Mouse (Mus musculus) large intestine, adult 2 months (tissue): ENCODE measurements around the gene Anks6. TPM values are rescaled to one million over a fixed set of nuclear protein-coding genes. Genes with fewer than 3 reads are reported as not detected.

Experiments
- DNase-seq: peaks from one replicate; pipeline ENCODE4 v3.0.0-alpha.2; 2012; ENCODE audit warnings: low read depth, low spot score
- WGBS: fragments of 180-500 bp; shearing (Covaris S2); methylation state at CpG from one replicate; pipeline ENCODE4 v1.1.7; 2018; 5-methylcytosine and 5-hydroxymethylcytosine counted together
- polyA plus RNA-seq: library from polyadenylated mRNA; depleted of rRNA; stranded (reverse); fragments of >200 nt; gene quantifications from 2 replicates; pipeline ENCODE4 v1.2.3, GENCODE M21; 2012

Anks6 gene
- polyA plus RNA-seq, 1 experiment, result 2.3 TPM

DNA sequence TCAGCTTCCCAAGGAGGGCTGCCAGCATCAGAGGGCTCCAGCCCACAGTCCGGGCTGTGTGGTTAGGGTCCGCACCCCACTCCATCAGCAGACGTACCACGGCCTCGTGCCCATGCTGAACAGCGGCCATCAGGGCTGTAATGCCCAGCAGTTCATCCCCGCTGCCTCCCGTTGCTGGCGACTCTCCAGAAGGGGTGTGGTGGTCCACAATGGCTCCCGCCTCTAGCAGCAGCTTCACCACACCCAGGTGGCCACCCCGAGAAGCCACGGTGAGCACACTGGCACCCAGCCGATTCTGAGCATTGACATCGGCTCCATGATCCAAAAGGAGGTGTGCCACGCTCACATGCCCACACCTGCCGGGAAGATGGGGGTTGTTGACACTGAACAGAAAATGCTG is 8.0 kb downstream of the Anks6 start:
- DNase-seq, result no peak
- 90% methylated on average over 16 of the region's 16 CpGs for whole genome bisulfite sequencing

DNA sequence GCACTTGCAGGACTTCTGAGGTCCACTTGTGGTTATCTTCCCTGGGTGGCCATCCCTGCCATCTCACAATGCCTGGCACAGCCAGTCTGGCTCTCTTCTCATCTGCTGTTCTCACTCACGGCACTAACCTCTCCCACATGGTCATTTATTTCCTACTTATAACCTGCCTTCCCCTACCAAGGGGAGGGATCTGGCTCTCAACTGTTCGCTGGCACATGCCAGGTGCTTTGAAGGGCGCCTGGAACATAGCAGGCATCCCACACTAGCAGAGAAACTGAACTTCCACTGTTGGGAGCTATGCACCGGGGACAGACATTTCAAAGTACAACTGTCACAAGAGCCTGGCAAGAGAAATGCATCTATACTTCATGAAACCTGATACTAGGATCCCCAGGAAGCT is 9.5 kb downstream of the Anks6 start:
- WGBS, result 78% methylated on average over 4 of the region's 4 CpGs
- no peak for DNase-seq

- no peak for DNase-seq
- WGBS, result 74% methylated on average over 6 of the region's 6 CpGs
Measured at GRCm38 (mm10) chr4:47046974-47047373, 10.3 kb downstream of the Anks6 start.

- no peak for DNase-seq
- WGBS, result 86% methylated on average over 9 of the region's 9 CpGs
Measured at GRCm38 (mm10) chr4:47043866-47044265, 13.4 kb downstream of the Anks6 start.

GRCm38 (mm10) chr4:47039586-47039985 is 17.6 kb downstream of the Anks6 start:
- no peak for DNase-seq
- 82% methylated on average over 10 of the region's 10 CpGs for WGBS

- WGBS, result 16% methylated on average over 5 of the region's 5 CpGs
Measured at GRCm38 (mm10) chr4:47037321-47037657, 19.9 kb downstream of the Anks6 start.

GRCm38 (mm10) chr4:47036486-47037320 is 20.5 kb downstream of the Anks6 start:
- 76% methylated on average over 13 of the region's 13 CpGs for WGBS

More at GRCm38 (mm10) chr4:47037321-47037657, 19.9 kb downstream of the Anks6 start:
- DNase-seq, result no peak

GRCm38 (mm10) chr4:47035536-47035935 is 21.7 kb downstream of the Anks6 start:
- DNase-seq, result no peak
- 91% methylated on average over 14 of the region's 14 CpGs for WGBS

More at GRCm38 (mm10) chr4:47036486-47037320, 20.5 kb downstream of the Anks6 start:
- no peak for DNase-seq

GRCm38 (mm10) chr4:47032171-47032570 is 25.1 kb downstream of the Anks6 start:
- no peak for DNase-seq
- WGBS, result 80% methylated on average over 8 of the region's 8 CpGs

GRCm38 (mm10) chr4:47028791-47029190 is 28.4 kb downstream of the Anks6 start:
- DNase-seq, result no peak
- 80% methylated on average over 5 of the region's 5 CpGs for WGBS

DNA sequence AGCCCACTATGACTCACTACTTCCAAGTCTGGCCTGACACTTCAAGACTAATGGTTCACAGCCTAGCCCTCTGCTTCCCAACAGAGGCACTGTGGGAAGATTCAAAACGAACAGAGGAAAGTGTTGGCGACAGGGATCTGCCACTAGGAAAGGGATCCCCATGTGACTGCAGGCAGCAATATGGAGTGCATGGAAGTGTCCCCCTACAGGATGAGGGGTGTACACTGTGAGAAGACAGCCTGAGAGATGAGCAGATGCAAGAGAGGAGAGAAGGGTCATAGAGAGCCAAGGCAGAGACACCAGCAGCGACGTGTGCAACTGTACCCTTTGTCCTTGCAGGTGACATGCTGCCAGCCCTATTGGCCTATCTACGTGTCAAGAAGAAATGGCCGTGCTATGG is 33.3 kb downstream of the Anks6 start:
- DNase-seq, result no peak
- WGBS, result 87% methylated on average over 6 of the region's 6 CpGs

GRCm38 (mm10) chr4:47022804-47023603 is 34.2 kb downstream of the Anks6 start:
- WGBS, result 80% methylated on average over 10 of the region's 10 CpGs
- no peak for DNase-seq

- 15% methylated on average over 5 of the region's 5 CpGs for WGBS
- no peak for DNase-seq
Measured at GRCm38 (mm10) chr4:47020563-47020962, 36.7 kb downstream of the Anks6 start.

DNA sequence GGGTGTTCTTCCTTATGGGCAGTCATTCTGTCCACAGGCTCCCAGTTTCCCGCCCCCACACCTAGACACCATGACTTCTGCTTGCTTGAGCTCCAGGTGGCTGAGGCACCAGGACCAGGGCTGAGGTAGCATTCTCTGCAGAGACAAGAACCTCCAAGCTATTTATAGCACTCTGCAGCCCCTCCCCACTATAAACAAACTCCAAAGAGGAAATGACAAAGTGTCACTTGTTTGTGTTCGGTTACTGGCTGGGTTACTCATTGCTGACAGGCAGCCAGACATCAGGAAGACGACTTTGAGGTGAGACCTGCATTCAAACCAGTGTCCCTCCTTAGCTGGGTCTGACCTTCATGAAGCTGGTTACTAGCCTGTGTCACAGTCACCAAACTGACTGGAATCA is 42.1 kb downstream of the Anks6 start:
- 9% methylated on average over 3 of the region's 3 CpGs for WGBS
- no peak for DNase-seq

DNA sequence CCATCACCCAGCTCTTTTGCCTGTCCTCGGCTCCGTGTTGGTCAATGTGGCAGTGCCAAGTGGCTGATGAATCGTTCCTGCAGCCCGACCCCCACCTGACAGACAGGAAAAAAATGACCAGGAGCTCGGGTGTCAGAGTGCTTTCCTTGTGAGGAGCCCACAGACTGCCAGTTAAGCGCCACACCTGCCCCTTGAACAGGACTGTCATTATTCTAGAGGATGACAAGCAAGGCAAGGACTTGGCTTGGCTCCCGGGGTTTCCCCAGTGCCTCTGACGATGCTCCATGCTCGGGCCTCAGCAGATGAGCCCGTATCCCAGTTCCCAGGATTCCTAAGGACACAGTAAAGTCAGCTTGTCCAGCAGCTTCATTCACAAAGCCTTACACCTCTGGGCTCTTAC is 44.8 kb downstream of the Anks6 start:
- 28% methylated on average over 10 of the region's 10 CpGs for WGBS

GRCm38 (mm10) chr4:47010400-47011231 is 46.6 kb downstream of the Anks6 start:
- DNase-seq, result no peak
- 24% methylated on average over 12 of the region's 12 CpGs for WGBS

More for the DNA sequence above, 44.8 kb downstream of the Anks6 start:
- no peak for DNase-seq

DNA sequence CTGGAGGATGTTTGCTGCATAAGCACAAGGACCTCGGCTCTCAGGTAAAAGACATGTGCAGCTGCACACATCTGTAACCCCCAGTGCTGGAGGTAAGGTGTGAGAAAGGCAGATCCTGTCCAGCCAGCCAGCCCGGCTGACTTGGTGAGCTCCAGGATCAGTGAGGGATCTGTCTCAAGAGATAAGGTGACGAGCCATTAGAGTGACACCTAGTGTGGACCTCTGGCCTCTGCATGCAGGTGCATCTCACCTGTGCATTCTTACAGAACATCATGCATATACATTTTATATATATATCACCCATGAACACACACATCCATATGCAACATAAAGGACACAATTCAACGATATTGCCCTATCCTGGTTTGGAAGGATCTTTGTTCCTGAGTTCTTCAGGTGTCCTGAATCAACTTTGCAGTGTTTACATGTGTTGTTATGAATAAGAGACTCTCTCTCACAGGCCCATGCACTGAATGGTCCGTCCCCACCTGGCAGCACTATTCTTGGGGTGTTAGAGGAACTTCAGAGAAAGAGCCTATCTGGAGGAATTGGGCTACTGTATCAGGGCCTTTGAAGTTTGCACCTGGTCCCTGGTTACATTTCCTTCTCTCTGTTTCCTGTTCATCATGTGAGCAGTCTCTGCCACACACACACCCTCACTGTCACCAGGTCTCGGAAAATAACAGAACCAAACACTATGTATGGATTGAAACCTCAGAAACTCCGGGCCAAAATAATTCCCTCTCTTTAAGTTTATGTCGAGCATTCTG is 56.4 kb downstream of the Anks6 start:
- WGBS, result 35% methylated on average over 8 of the region's 8 CpGs
- no peak for DNase-seq

- no peak for DNase-seq
- WGBS, result 73% methylated on average over 2 of the region's 2 CpGs
Measured at GRCm38 (mm10) chr4:46997969-46998368, 59.3 kb downstream of the Anks6 start.

DNA sequence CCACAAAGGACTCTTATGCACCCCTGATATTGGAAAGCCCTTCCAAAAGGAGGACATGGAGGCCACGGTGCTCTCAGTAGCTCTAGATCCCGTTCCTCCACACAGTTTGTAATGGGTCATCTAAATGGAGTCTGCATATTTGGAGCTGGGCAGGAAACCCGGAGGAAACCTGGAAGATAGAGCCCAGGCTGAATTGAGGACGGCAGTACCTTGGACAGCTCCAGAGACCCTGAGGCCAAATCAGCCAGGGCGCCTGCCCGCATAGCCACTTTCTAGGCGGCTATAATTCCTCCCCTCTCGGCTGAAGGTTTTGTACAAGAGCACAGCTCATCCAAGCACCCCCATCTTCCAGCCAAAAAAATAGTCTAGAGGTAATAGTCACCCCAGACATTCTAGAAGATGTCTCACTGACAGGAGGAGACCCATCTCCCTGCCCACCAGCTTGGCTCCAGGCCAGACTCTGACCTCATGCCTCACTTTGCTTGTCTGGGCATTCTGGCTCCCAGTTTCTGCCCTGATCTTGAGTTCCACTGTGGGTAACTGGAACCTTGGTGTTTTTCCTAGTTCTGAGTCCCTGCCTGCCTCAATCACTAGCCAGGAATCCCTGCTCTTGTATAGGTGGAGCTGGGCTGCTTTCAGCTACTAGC is 64.3 kb downstream of the Anks6 start:
- WGBS, result 4% methylated on average over 8 of the region's 8 CpGs

More for the DNA sequence above, 64.3 kb downstream of the Anks6 start:
- DNase-seq, result no peak
